Mouse (Mus musculus) olfactory bulb, adult 2 months (tissue): ENCODE measurements around the gene Zdhhc21.

Source experiments
- CTCF ChIP-seq: fragments of 200-500 bp; IDR thresholded peaks from 2 replicates; pipeline ENCODE4 v1.5.1; 2012; ENCODE audit warnings: low read depth, mild to moderate bottlenecking, low read length, moderate library complexity; ENCODE audit not compliant: insufficient read depth
- POLR2A ChIP-seq: fragments of 200-500 bp; IDR thresholded peaks from 2 replicates; pipeline ENCODE4 v1.6.1; 2012; ENCODE audit warnings: mild to moderate bottlenecking, low read depth, low read length, moderate library complexity; ENCODE audit not compliant: insufficient read depth

DNA sequence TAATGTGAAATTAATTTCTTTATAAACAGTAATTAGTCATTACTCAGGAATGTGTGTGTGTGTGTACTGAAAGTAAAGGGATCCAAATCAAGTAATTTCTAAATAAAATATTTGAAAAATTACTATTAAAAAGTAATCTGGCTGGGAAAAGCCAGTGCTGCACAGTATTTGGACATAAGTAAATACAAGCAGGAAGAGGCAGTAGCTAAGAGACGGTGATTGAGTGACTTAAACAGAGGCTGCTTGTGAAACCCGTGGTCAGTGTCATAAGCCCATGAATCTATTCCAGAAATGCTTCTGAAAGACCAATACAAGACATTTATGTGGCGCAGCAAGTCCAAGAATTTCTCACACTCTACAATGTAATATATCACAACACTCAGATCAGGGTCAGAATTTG is 21.6 kb upstream of the Zdhhc21 start:
- no peak for TF ChIP-seq CTCF
- TF ChIP-seq POLR2A, result no peak
